Mouse (Mus musculus): ENCODE data around the gene Fam189a1. TPM values are rescaled to one million over a fixed set of nuclear protein-coding genes. Genes with fewer than 3 reads are reported as not detected.

Gene Fam189a1
- polyA plus RNA-seq, 1 experiment from 2014 or later: 0.27 TPM

- Histone ChIP-seq H3K27ac (ENCODE audit: low read depth, low read length) (no peak overlapping the region), H3K27me3 (replicated peaks; ENCODE audit: control insufficient read depth, insufficient read depth, low read length) (no peaks in the 10 kb centered on the region), H3K4me2 (no peak overlapping the region), H3K9me3 (ENCODE audit: control insufficient read depth, low read length) (no peaks in the 10 kb centered on the region), H3K36me3 (ENCODE audit: control insufficient read depth, insufficient read depth, low read length) (no peaks in the 10 kb centered on the region), H3K4me3 (ENCODE audit: low read depth, low read length) (no peak overlapping the region), H3K4me1 (replicated peaks; ENCODE audit: control insufficient read depth, insufficient read depth, low read length) (no peaks in the 10 kb centered on the region), H3K9ac (ENCODE audit: low read depth, low read length) (no peak overlapping the region)
- no peak for ATAC-seq (replicated peaks; ENCODE audit: low FRiP score)
- DNase-seq (ENCODE audit: low spot score): no peak
- WGBS: 87% methylated on average over 7 of the region's 7 CpGs
Observed at GRCm38 (mm10) chr7:65041106-65041505, 115.3 kb downstream of the Fam189a1 start.

- Histone ChIP-seq H3K4me1 (replicated peaks; ENCODE audit: control insufficient read depth, insufficient read depth, low read length) (no peaks in the 10 kb centered on the region), H3K27ac (ENCODE audit: low read depth, low read length) (no peak overlapping the region), H3K27me3 (replicated peaks; ENCODE audit: control insufficient read depth, insufficient read depth, low read length) (no peaks in the 10 kb centered on the region), H3K4me2 (no peak overlapping the region), H3K9me3 (ENCODE audit: control insufficient read depth, low read length) (no peaks in the 10 kb centered on the region), H3K36me3 (ENCODE audit: control insufficient read depth, insufficient read depth, low read length) (no peaks in the 10 kb centered on the region), H3K4me3 (ENCODE audit: low read depth, low read length) (no peak overlapping the region), H3K9ac (ENCODE audit: low read depth, low read length) (no peak overlapping the region)
- ATAC-seq (replicated peaks; ENCODE audit: low FRiP score) (no peak), DNase-seq (ENCODE audit: low spot score) (no peak)
- 68% methylated on average over 7 of the region's 7 CpGs for WGBS
Observed at GRCm38 (mm10) chr7:65031741-65032140, 124.6 kb downstream of the Fam189a1 start.

- ATAC-seq (replicated peaks; ENCODE audit: low FRiP score) (no peak), DNase-seq (ENCODE audit: low spot score) (no peak)
- H3K27me3 ChIP-seq (replicated peaks; ENCODE audit: control insufficient read depth, insufficient read depth, low read length): no peaks in the 10 kb centered on the region
- H3K9me3 ChIP-seq (ENCODE audit: control insufficient read depth, low read length): no peaks in the 10 kb centered on the region
- no peaks in the 10 kb centered on the region for H3K4me1 ChIP-seq (replicated peaks; ENCODE audit: control insufficient read depth, insufficient read depth, low read length)
- no peaks in the 10 kb centered on the region for H3K36me3 ChIP-seq (ENCODE audit: control insufficient read depth, insufficient read depth, low read length)
- no peak overlapping the region for H3K4me2 ChIP-seq
- no peak overlapping the region for H3K27ac ChIP-seq (ENCODE audit: low read depth, low read length)
- WGBS: 77% methylated on average over 6 of the region's 6 CpGs
- H3K4me3 ChIP-seq (ENCODE audit: low read depth, low read length): no peak overlapping the region
- no peak overlapping the region for H3K9ac ChIP-seq (ENCODE audit: low read depth, low read length)
Observed at GRCm38 (mm10) chr7:65031195-65031594, 125.2 kb downstream of the Fam189a1 start.

- Histone ChIP-seq H3K4me1 (replicated peaks; ENCODE audit: control insufficient read depth, insufficient read depth, low read length) (no peaks in the 10 kb centered on the region), H3K9ac (ENCODE audit: low read depth, low read length) (no peak overlapping the region), H3K27me3 (replicated peaks; ENCODE audit: control insufficient read depth, insufficient read depth, low read length) (no peaks in the 10 kb centered on the region), H3K4me2 (no peak overlapping the region), H3K36me3 (ENCODE audit: control insufficient read depth, insufficient read depth, low read length) (no peaks in the 10 kb centered on the region), H3K9me3 (ENCODE audit: control insufficient read depth, low read length) (peaks cover 3% of the 10 kb centered on the region), H3K27ac (ENCODE audit: low read depth, low read length) (no peak overlapping the region), H3K4me3 (ENCODE audit: low read depth, low read length) (no peak overlapping the region)
- 85% methylated on average over 16 of the region's 16 CpGs for WGBS
- no peak for DNase-seq (ENCODE audit: low spot score)
- no peak for ATAC-seq (replicated peaks; ENCODE audit: low FRiP score)
Observed at GRCm38 (mm10) chr7:65029985-65030384, 126.4 kb downstream of the Fam189a1 start.

GRCm38 (mm10) chr7:65021298-65021697 is 135.1 kb downstream of the Fam189a1 start:
- DNase-seq (ENCODE audit: low spot score): no peak
- no peaks in the 10 kb centered on the region for H3K27me3 ChIP-seq (replicated peaks; ENCODE audit: control insufficient read depth, insufficient read depth, low read length)
- WGBS: 50% methylated on average over 2 of the region's 2 CpGs

GRCm38 (mm10) chr7:65018036-65018679 is 138.2 kb downstream of the Fam189a1 start:
- ATAC-seq (replicated peaks; ENCODE audit: low FRiP score) (no peak), DNase-seq (ENCODE audit: low spot score) (no peak)
- 75% methylated on average over 8 of the region's 8 CpGs for WGBS
- H3K27ac ChIP-seq (ENCODE audit: low read depth, low read length): no peak overlapping the region
- no peak overlapping the region for H3K9ac ChIP-seq (ENCODE audit: low read depth, low read length)
- H3K4me1 ChIP-seq (replicated peaks; ENCODE audit: control insufficient read depth, insufficient read depth, low read length): no peaks in the 10 kb centered on the region
- no peaks in the 10 kb centered on the region for H3K27me3 ChIP-seq (replicated peaks; ENCODE audit: control insufficient read depth, insufficient read depth, low read length)
- H3K36me3 ChIP-seq (ENCODE audit: control insufficient read depth, insufficient read depth, low read length): no peaks in the 10 kb centered on the region
- H3K4me3 ChIP-seq (ENCODE audit: low read depth, low read length): no peak overlapping the region
- H3K4me2 ChIP-seq: no peak overlapping the region
- H3K9me3 ChIP-seq (ENCODE audit: control insufficient read depth, low read length): no peaks in the 10 kb centered on the region

More at GRCm38 (mm10) chr7:65021298-65021697, 135.1 kb downstream of the Fam189a1 start:
- Histone ChIP-seq H3K4me2 (no peak overlapping the region), H3K36me3 (ENCODE audit: control insufficient read depth, insufficient read depth, low read length) (no peaks in the 10 kb centered on the region), H3K9me3 (ENCODE audit: control insufficient read depth, low read length) (peaks cover 3% of the 10 kb centered on the region), H3K9ac (ENCODE audit: low read depth, low read length) (no peak overlapping the region), H3K4me3 (ENCODE audit: low read depth, low read length) (no peak overlapping the region), H3K4me1 (replicated peaks; ENCODE audit: control insufficient read depth, insufficient read depth, low read length) (no peaks in the 10 kb centered on the region), H3K27ac (ENCODE audit: low read depth, low read length) (no peak overlapping the region)
- no peak for ATAC-seq (replicated peaks; ENCODE audit: low FRiP score)

GRCm38 (mm10) chr7:65017348-65017747 is 139.0 kb downstream of the Fam189a1 start:
- DNase-seq (ENCODE audit: low spot score) (no peak), ATAC-seq (replicated peaks; ENCODE audit: low FRiP score) (no peak)
- Histone ChIP-seq H3K4me2 (no peak overlapping the region), H3K27ac (ENCODE audit: low read depth, low read length) (no peak overlapping the region), H3K36me3 (ENCODE audit: control insufficient read depth, insufficient read depth, low read length) (no peaks in the 10 kb centered on the region), H3K4me1 (replicated peaks; ENCODE audit: control insufficient read depth, insufficient read depth, low read length) (no peaks in the 10 kb centered on the region), H3K9me3 (ENCODE audit: control insufficient read depth, low read length) (no peaks in the 10 kb centered on the region), H3K27me3 (replicated peaks; ENCODE audit: control insufficient read depth, insufficient read depth, low read length) (no peaks in the 10 kb centered on the region), H3K9ac (ENCODE audit: low read depth, low read length) (no peak overlapping the region), H3K4me3 (ENCODE audit: low read depth, low read length) (no peak overlapping the region)
- 87% methylated on average over 5 of the region's 5 CpGs for WGBS

- H3K36me3 ChIP-seq (ENCODE audit: control insufficient read depth, insufficient read depth, low read length): no peaks in the 10 kb centered on the region
- DNase-seq (ENCODE audit: low spot score) (no peak), ATAC-seq (replicated peaks; ENCODE audit: low FRiP score) (no peak)
- H3K27me3 ChIP-seq (replicated peaks; ENCODE audit: control insufficient read depth, insufficient read depth, low read length): no peaks in the 10 kb centered on the region
- no peaks in the 10 kb centered on the region for H3K9me3 ChIP-seq (ENCODE audit: control insufficient read depth, low read length)
- H3K4me2 ChIP-seq: no peak overlapping the region
- H3K4me3 ChIP-seq (ENCODE audit: low read depth, low read length): no peak overlapping the region
- no peak overlapping the region for H3K27ac ChIP-seq (ENCODE audit: low read depth, low read length)
- 53% methylated on average over 6 of the region's 6 CpGs for WGBS
- no peak overlapping the region for H3K9ac ChIP-seq (ENCODE audit: low read depth, low read length)
- no peaks in the 10 kb centered on the region for H3K4me1 ChIP-seq (replicated peaks; ENCODE audit: control insufficient read depth, insufficient read depth, low read length)
Observed at GRCm38 (mm10) chr7:65011133-65011532, 145.2 kb downstream of the Fam189a1 start.

GRCm38 (mm10) chr7:65010275-65010674 is 146.1 kb downstream of the Fam189a1 start:
- Histone ChIP-seq H3K9me3 (ENCODE audit: control insufficient read depth, low read length) (no peaks in the 10 kb centered on the region), H3K27me3 (replicated peaks; ENCODE audit: control insufficient read depth, insufficient read depth, low read length) (no peaks in the 10 kb centered on the region)
- DNase-seq (ENCODE audit: low spot score): no peak

More at GRCm38 (mm10) chr7:65010275-65010674, 146.1 kb downstream of the Fam189a1 start:
- no peak for ATAC-seq (replicated peaks; ENCODE audit: low FRiP score)
- Histone ChIP-seq H3K27ac (ENCODE audit: low read depth, low read length) (no peak overlapping the region), H3K36me3 (ENCODE audit: control insufficient read depth, insufficient read depth, low read length) (no peaks in the 10 kb centered on the region), H3K9ac (ENCODE audit: low read depth, low read length) (no peak overlapping the region), H3K4me3 (ENCODE audit: low read depth, low read length) (no peak overlapping the region), H3K4me2 (no peak overlapping the region), H3K4me1 (replicated peaks; ENCODE audit: control insufficient read depth, insufficient read depth, low read length) (no peaks in the 10 kb centered on the region)
- 46% methylated on average over 6 of the region's 6 CpGs for WGBS
